Mouse (Mus musculus) liver, embryonic 11.5 days (tissue): ENCODE measurements at regions not wholly inside any gene's neighbourhood (a gene's known extent, or its start where the extent isn't known, plus 50 kb on each side); places are given as distances from the start of the nearest gene placed in this dataset.

ENCODE experiments used
- ATAC-seq: fragments of 200-750 bp; cut with Nextera tagmentation; replicated peaks from 2 replicates; pipeline ENCODE4 v1.8.0; 2017; ENCODE audit warnings: moderate number of reproducible peaks, mild to moderate bottlenecking, moderate TSS enrichment, moderate library complexity; ENCODE audit not compliant: low FRiP score
- DNase-seq: peaks from one replicate; pipeline ENCODE4 v3.0.0-alpha.2; 2017; ENCODE audit warnings: low spot score
- H3K27ac ChIP-seq: fragments of 300-500 bp; sonication (generic); 2 replicates; pipeline ENCODE4 v1.5.1; 2014; ENCODE audit warnings: mild to moderate bottlenecking, low read depth, low read length, control low read depth
- H3K27me3 ChIP-seq: fragments of 300-500 bp; sonication (generic); replicated peaks from 2 replicates; pipeline ENCODE4 v1.6.1; 2014; ENCODE audit warnings: low read length, mixed read lengths; ENCODE audit not compliant: control insufficient read depth, insufficient read depth
- H3K36me3 ChIP-seq: fragments of 300-500 bp; sonication (generic); 2 replicates; pipeline ENCODE4 v1.6.1; 2014; ENCODE audit warnings: mild to moderate bottlenecking, low read length, moderate library complexity, mixed read lengths; ENCODE audit not compliant: control insufficient read depth, insufficient read depth
- H3K4me1 ChIP-seq: fragments of 300-500 bp; sonication (generic); replicated peaks from 2 replicates; pipeline ENCODE4 v1.6.1; 2014; ENCODE audit warnings: low read length, mixed read lengths; ENCODE audit not compliant: control insufficient read depth, insufficient read depth
- H3K4me2 ChIP-seq: fragments of 300-500 bp; sonication (generic); 2 replicates; pipeline ENCODE4 v1.6.1; 2014; ENCODE audit warnings: mild to moderate bottlenecking, control low read depth, moderate library complexity
- H3K4me3 ChIP-seq: fragments of 300-500 bp; sonication (generic); 2 replicates; pipeline ENCODE4 v1.5.1; 2014; ENCODE audit warnings: low read depth, low read length, control low read depth
- H3K9ac ChIP-seq: fragments of 300-500 bp; sonication (generic); 2 replicates; pipeline ENCODE4 v1.6.1; 2014; ENCODE audit warnings: low read depth, low read length, control low read depth
- H3K9me3 ChIP-seq: fragments of 300-500 bp; sonication (generic); 2 replicates; pipeline ENCODE4 v1.6.1; 2016; ENCODE audit warnings: low read length, inconsistent platforms, mixed read lengths; ENCODE audit not compliant: control insufficient read depth
- WGBS: fragments of 180-500 bp; shearing (Covaris S2); extraction: QIAGEN DNeasy Blood & Tissue Kit; methylation state at CpG from one replicate; pipeline ENCODE4 v1.1.7; 2014; 5-methylcytosine and 5-hydroxymethylcytosine counted together

DNA sequence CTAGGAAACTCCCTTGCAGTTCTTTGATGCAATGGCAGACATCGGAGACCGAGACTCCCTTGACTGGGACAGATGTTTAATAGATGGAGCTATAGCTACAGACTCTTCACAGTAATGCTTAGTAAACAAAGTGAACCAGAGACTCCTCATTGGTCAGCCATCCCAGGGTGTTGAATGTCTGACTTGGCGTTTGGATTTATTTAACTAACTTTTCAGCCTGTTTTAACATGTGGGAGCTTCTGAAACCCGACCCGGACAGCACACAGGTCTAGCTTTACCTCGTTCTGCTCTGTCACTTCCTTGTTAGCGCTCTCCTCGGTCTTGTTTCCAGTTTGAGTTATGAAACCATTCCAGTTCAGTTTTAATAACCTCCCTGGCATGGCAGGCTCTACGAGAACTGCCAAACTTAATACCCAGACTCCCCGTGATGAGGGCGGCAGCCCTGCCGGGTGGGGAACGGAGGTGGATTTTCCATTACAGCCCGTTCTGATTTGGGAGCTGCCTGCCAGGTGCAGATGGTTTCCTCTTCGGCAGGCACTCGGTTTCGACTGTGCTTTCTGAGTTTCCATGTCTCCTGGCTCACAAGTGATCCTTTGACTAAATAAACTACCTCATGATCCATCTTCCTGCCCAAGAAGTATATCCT, 147.9 kb upstream of the Rnaseh2b start:
- Histone ChIP-seq H3K4me3 (no peak overlapping the region), H3K9me3 (no peaks in the 10 kb centered on the region), H3K27ac (no peak overlapping the region), H3K4me1 (no peaks in the 10 kb centered on the region), H3K27me3 (no peaks in the 10 kb centered on the region), H3K36me3 (no peaks in the 10 kb centered on the region), H3K9ac (no peak overlapping the region), H3K4me2 (no peak overlapping the region)
- ATAC-seq (no peak), DNase-seq (no peak)
- WGBS: 74% methylated on average over 17 of the region's 17 CpGs

DNA sequence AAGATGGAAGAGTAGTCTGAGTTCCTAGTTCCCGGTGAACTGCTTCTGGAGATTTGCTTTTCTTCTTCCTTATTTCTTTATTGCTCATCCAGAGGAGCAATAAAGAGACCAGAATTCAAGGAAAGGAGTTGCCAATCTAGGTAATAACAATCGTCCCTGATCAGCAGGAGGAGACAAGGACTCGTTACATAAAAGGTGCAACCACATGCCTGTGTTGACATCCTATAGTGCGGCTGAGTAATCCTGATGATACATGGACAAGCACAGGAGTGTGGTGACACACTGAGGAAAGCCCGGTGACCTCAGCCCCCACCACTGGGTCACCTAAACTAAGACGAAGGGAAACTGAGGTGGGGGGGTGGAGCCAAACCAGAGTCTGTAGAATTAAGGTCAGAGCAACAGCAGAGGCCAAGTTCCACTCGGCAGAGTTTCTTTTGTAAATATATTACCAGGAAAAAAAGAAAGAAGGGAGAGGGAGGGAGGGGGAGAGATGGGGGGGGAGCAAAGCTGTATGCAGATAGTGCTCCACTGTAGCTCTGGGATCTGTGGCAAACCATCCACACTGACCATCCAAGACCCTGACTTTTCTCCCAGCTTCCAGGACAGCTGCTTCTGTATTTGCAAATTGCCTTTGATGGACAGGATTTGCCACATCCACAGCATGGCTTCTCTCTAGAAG, 135.2 kb upstream of the Rnaseh2b start:
- H3K9ac ChIP-seq: no peak overlapping the region
- WGBS: 75% methylated on average over 7 of the region's 7 CpGs
- H3K27ac ChIP-seq: no peak overlapping the region
- H3K4me3 ChIP-seq: no peak overlapping the region
- H3K36me3 ChIP-seq: no peaks in the 10 kb centered on the region
- DNase-seq (no peak), ATAC-seq (no peak)
- H3K9me3 ChIP-seq: no peaks in the 10 kb centered on the region
- no peaks in the 10 kb centered on the region for H3K27me3 ChIP-seq
- no peaks in the 10 kb centered on the region for H3K4me1 ChIP-seq
- no peak overlapping the region for H3K4me2 ChIP-seq

DNA sequence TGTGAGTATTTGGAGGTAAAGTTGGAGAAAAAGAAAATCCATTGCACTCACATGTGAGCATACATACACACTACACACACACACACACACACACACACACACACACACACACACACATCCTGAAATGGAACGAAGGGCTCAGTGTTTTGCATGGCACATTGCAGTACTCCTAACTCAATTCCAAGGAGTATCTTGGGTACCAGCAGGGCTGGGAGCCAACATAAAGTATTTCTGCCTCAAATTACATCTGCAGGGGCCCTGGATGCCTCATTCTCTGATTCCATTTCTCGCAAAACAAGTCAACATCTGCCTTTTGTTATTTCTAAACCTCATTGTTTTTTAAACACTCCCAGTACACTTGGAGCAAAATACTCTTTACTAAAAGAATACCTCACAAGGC, 132.7 kb upstream of the Rnaseh2b start:
- Histone ChIP-seq H3K9me3 (no peaks in the 10 kb centered on the region), H3K27ac (no peak overlapping the region), H3K27me3 (no peaks in the 10 kb centered on the region), H3K4me3 (no peak overlapping the region), H3K9ac (no peak overlapping the region), H3K4me1 (no peaks in the 10 kb centered on the region), H3K36me3 (no peaks in the 10 kb centered on the region), H3K4me2 (no peak overlapping the region)
- DNase-seq (no peak), ATAC-seq (no peak)
- 76% methylated on average over 2 of the region's 2 CpGs for WGBS

GRCm38 (mm10) chr14:62163120-62163796, 129.1 kb upstream of the Rnaseh2b start:
- no peaks in the 10 kb centered on the region for H3K27me3 ChIP-seq
- H3K4me1 ChIP-seq: no peaks in the 10 kb centered on the region
- no peak for DNase-seq
- H3K9me3 ChIP-seq: no peaks in the 10 kb centered on the region
- no peaks in the 10 kb centered on the region for H3K36me3 ChIP-seq
- no peak overlapping the region for H3K4me2 ChIP-seq
- H3K27ac ChIP-seq: no peak overlapping the region
- H3K9ac ChIP-seq: no peak overlapping the region
- no peak for ATAC-seq
- H3K4me3 ChIP-seq: no peak overlapping the region
- 58% methylated on average over 12 of the region's 12 CpGs for WGBS

GRCm38 (mm10) chr14:62164918-62165317, 127.5 kb upstream of the Rnaseh2b start:
- no peaks in the 10 kb centered on the region for H3K4me1 ChIP-seq
- H3K36me3 ChIP-seq: no peaks in the 10 kb centered on the region
- no peak for DNase-seq
- WGBS: 61% methylated on average over 4 of the region's 4 CpGs
- H3K9me3 ChIP-seq: no peaks in the 10 kb centered on the region
- H3K4me3 ChIP-seq: no peak overlapping the region
- ATAC-seq: no peak
- H3K9ac ChIP-seq: no peak overlapping the region
- no peaks in the 10 kb centered on the region for H3K27me3 ChIP-seq
- no peak overlapping the region for H3K27ac ChIP-seq
- H3K4me2 ChIP-seq: no peak overlapping the region

GRCm38 (mm10) chr14:62166006-62166405, 126.4 kb upstream of the Rnaseh2b start:
- WGBS: 71% methylated on average over 1 of the region's 1 CpGs
- no peak for ATAC-seq
- DNase-seq: no peak

DNA sequence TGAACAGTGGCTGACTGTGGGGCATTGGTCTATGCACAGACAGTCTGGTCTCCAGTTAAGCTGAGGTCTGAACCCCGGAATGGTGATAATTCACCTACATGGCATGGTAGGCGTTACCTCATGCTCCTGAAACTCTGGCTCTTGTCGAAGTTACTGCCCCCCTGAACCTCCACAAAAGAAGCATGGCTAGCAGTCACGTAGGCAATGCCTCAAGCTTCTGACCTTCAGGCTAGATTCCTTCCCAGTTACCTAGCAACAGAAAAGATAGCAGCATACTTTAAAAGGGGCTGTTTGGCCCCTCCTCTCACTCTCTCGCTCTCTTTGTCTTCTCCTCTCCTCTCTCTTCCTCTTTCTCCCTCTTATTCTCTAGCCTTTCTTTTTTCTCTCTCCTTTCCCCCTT, 125.8 kb upstream of the Rnaseh2b start:
- Histone ChIP-seq H3K4me3 (no peak overlapping the region), H3K9me3 (no peaks in the 10 kb centered on the region), H3K4me1 (no peaks in the 10 kb centered on the region), H3K27ac (no peak overlapping the region), H3K36me3 (no peaks in the 10 kb centered on the region), H3K27me3 (no peaks in the 10 kb centered on the region), H3K4me2 (no peak overlapping the region), H3K9ac (no peak overlapping the region)
- DNase-seq: no peak
- WGBS: 50% methylated on average over 5 of the region's 5 CpGs
- ATAC-seq: no peak

More at GRCm38 (mm10) chr14:62166006-62166405, 126.4 kb upstream of the Rnaseh2b start:
- Histone ChIP-seq H3K9me3 (no peaks in the 10 kb centered on the region), H3K4me3 (no peak overlapping the region), H3K27ac (no peak overlapping the region), H3K36me3 (no peaks in the 10 kb centered on the region), H3K4me2 (no peak overlapping the region), H3K27me3 (no peaks in the 10 kb centered on the region), H3K9ac (no peak overlapping the region), H3K4me1 (no peaks in the 10 kb centered on the region)

DNA sequence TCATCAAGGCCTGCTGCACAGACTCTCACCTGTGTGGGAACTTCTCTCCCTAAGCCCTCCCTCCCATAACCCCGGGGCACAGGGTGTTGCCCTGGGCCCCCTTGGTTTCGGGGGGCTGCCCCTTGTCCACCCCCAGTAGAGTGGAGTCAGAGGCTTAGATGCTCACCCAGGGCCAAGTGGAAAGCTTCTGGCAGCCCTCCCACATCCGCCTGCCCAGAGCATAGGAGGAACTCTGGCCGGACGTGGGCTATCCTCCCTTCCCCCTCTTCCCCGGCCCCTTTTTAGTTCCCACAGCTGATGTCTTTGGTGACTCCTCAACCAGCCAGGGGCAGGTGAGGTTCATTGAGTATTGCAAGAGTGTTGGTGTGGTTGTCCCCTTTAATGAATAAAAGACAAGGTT, 125.3 kb upstream of the Rnaseh2b start:
- no peaks in the 10 kb centered on the region for H3K4me1 ChIP-seq
- no peak overlapping the region for H3K4me3 ChIP-seq
- H3K27ac ChIP-seq: no peak overlapping the region
- no peaks in the 10 kb centered on the region for H3K27me3 ChIP-seq
- WGBS: 52% methylated on average over 6 of the region's 6 CpGs
- no peaks in the 10 kb centered on the region for H3K9me3 ChIP-seq
- H3K4me2 ChIP-seq: no peak overlapping the region
- no peak overlapping the region for H3K9ac ChIP-seq
- ATAC-seq (no peak), DNase-seq (no peak)
- no peaks in the 10 kb centered on the region for H3K36me3 ChIP-seq

GRCm38 (mm10) chr14:62168711-62169110, 123.7 kb upstream of the Rnaseh2b start:
- no peak overlapping the region for H3K4me2 ChIP-seq
- no peaks in the 10 kb centered on the region for H3K27me3 ChIP-seq
- no peak for DNase-seq
- H3K27ac ChIP-seq: no peak overlapping the region
- no peaks in the 10 kb centered on the region for H3K9me3 ChIP-seq
- no peak for ATAC-seq
- WGBS: 48% methylated on average over 6 of the region's 6 CpGs
- H3K36me3 ChIP-seq: no peaks in the 10 kb centered on the region
- no peak overlapping the region for H3K9ac ChIP-seq
- H3K4me3 ChIP-seq: no peak overlapping the region
- H3K4me1 ChIP-seq: no peaks in the 10 kb centered on the region
